Mouse (Mus musculus) stomach, postnatal 0 days (tissue): ENCODE results near the gene Nfia.

Source experiments
- CTCF ChIP-seq: IDR thresholded peaks from 2 replicates; pipeline ENCODE4 v1.5.1; 2016; ENCODE audit warnings: antibody characterized with exemption, low read depth, mild to moderate bottlenecking, moderate library complexity
- EP300 ChIP-seq: optimal IDR thresholded peaks from 2 replicates; pipeline ENCODE3; 2016; ENCODE audit warnings: antibody characterized with exemption

- TF ChIP-seq CTCF (no peak), EP300 (no peak)
Measured at GRCm38 (mm10) chr4:97733392-97733791, 39.1 kb upstream of the Nfia start.
